Mouse (Mus musculus): ENCODE results near the gene Tspoap1.

- no peak for TF ChIP-seq CTCF (IDR thresholded peaks at IDR 0.05; ENCODE audit: low read depth, low read length)
- TF ChIP-seq POLR2A (IDR thresholded peaks at IDR 0.05; ENCODE audit: extremely low read depth, insufficient read depth, low read length): no peak
These were observed 23.6 kb upstream of the Tspoap1 start for GRCm38 (mm10) chr11:87736647-87737134.
